Mouse (Mus musculus): Measurements from ENCODE around the gene Spag6.

DNA sequence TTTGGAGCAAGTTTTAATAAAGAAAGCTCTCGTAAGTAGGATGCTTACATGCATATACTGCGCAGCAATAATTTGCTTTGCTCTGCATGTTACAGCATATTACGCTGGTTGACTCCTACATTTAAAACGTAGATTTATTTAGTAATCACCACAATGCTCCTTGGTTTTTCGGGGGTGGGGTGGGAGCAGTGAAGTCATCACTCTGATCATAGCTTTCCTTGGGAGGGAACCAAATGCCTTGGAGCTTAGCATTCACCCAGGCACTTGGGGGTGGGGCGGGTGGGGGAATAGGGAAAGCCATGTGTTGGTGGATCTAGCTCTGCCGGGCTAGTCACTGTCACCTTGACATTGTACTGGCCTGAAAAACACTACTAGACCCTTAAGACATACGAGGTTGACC is 1.3 kb downstream of the Spag6 start:
- TF ChIP-seq CTCF (IDR thresholded peaks at IDR 0.05; ENCODE audit: extremely low read depth, insufficient read depth, insufficient read length, insufficient replicate concordance) (no peak), POLR2A (IDR thresholded peaks at IDR 0.05; ENCODE audit: low read depth, low read length) (no peak)
